Mouse (Mus musculus): Measurements from ENCODE around the gene Rasgef1b. TPM values are rescaled to one million over a fixed set of nuclear protein-coding genes. Genes with fewer than 3 reads are reported as not detected.

The Rasgef1b gene
- polyA plus RNA-seq (2015; fragmentation: Nextera tagmentation; extraction: Ambion mirVana), result 33.1 and 33.4 TPM in 2 replicates

DNA sequence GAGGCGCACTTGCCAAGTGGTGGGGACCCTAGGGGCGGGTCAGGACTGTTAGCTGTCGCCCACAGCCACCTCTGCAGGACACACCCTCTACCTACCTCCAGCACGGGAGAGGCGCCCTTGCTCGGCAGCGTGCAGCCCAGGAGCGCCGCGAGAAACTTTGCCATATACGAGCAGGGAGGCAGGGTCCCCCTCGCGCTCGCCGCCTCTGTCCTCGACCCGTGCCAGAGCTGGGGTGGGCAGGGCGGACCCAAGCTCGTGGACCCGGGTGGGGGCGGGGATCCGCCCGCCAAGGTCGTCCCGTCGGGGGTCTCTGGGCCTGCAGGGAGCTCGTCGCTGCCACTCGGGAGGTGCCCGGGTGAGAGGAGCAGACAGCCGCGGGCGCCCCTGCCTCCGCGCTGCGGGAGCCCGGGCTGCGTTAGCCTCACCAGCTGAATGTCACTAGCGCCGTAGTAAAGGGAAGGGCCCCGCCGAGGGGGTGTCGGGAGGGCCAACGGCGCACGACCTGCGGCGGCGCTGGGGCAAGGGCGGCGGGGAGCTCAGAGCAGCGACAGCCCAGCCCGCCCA lies at the start of gene Rasgef1b:
Gene Rasgef1b (minus strand): TSS at position 417 of the 564 bp plus-strand sequence.
- Histone ChIP-seq H3K36me3 (no peaks in the 10 kb centered on the region), H3K9me3 (replicated peaks) (no peaks in the 10 kb centered on the region), H3K27ac (peak within 1 kb of the TSS; percentile 76), H3K9ac (peak within 1 kb of the TSS; percentile 72), H3K4me1 (replicated peaks) (peaks cover 17% of the 10 kb centered on the region), H3K27me3 (0 out of 2 replicates have a peak, but pooled peaks cover 4% of the 10 kb centered on the region), H3K4me3 (peak within 1 kb of the TSS; percentile 84), H3K4me2 (peak within 1 kb of the TSS; percentile 97)
- peak; percentile 85 for ATAC-seq (replicated peaks; ENCODE audit: insufficient number of reproducible peaks, insufficient read depth, low FRiP score, low read depth)
- WGBS, result under 1% methylated on average over 52 of the region's 53 CpGs

DNA sequence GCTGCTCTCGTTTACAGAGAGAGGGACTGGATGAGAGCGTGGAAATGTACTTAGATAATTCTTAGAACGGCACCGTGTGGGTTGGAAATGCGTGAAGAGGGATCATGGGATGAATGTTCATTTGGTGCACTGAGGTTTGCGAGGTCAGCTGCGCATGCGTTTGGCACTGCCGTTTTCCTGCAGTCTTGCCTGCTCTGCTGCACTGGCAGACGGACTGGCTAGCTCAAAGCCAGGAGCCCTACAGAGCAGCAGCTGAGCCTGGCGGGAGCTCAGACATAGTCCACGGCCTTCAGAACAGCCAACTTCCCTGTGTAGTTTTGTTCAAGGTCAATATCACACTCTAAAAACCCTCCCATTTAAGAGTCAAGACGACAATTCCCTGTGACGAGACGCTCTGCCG lies 46.5 kb upstream of the Rasgef1b start:
- ATAC-seq (replicated peaks; ENCODE audit: insufficient number of reproducible peaks, insufficient read depth, low FRiP score, low read depth), result no peak
- Histone ChIP-seq H3K9me3 (replicated peaks) (no peaks in the 10 kb centered on the region), H3K27me3 (no peaks in the 10 kb centered on the region), H3K9ac (no peak overlapping the region), H3K36me3 (no peaks in the 10 kb centered on the region), H3K4me3 (no peak overlapping the region), H3K4me1 (replicated peaks) (no peaks in the 10 kb centered on the region), H3K27ac (no peak overlapping the region), H3K4me2 (no peak overlapping the region)
- 61% methylated on average over 16 of the region's 16 CpGs for WGBS

DNA sequence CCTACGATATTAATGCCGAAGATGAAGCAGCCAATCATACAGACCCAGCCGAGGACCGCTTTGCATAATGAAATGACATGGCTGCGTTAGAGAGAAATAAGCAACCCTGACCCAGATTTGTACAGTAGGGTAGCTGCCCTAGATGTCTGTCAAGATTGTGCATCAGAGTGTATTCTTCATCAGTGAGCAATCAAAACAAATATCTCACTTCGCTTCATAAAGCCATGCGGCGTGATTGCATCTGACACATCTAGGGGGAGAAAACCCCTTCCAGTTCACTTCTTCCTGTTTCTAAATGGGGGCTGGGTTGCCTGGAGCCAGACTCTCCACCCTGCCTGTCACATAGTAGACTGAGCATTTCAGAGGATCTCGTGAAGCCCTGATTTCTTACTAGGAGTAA lies 44.4 kb upstream of the Rasgef1b start:
- WGBS, result 76% methylated on average over 9 of the region's 9 CpGs
- Histone ChIP-seq H3K4me1 (replicated peaks) (no peaks in the 10 kb centered on the region), H3K4me2 (no peak overlapping the region), H3K9me3 (replicated peaks) (no peaks in the 10 kb centered on the region), H3K27ac (no peak overlapping the region), H3K36me3 (no peaks in the 10 kb centered on the region), H3K4me3 (no peak overlapping the region), H3K27me3 (no peaks in the 10 kb centered on the region), H3K9ac (no peak overlapping the region)
- no peak for ATAC-seq (replicated peaks; ENCODE audit: insufficient number of reproducible peaks, insufficient read depth, low FRiP score, low read depth)

DNA sequence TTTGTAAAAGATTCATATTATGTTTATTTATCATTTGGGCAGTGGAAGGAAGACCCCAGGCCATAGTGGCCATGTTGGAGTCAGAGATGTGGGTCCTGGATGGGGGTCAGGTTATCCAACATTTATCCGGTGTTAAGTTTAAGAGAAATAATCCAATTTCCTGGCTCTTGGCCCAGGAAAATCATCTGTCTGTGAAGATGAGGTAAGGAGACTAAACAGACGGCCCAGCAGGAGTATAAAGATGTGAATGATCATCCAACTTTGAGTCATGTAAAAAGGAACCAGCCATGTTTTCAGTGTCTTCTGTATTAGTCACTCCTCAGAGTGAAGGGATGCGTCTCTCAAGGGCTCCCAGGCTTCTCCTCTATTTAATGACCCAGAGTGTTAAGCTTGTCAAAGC lies 35.4 kb upstream of the Rasgef1b start:
- WGBS, result 72% methylated on average over 3 of the region's 3 CpGs
- no peak overlapping the region for H3K4me3 ChIP-seq
- ATAC-seq (replicated peaks; ENCODE audit: insufficient number of reproducible peaks, insufficient read depth, low FRiP score, low read depth), result no peak
- H3K9me3 ChIP-seq (replicated peaks), result no peaks in the 10 kb centered on the region
- H3K4me1 ChIP-seq (replicated peaks), result no peaks in the 10 kb centered on the region
- H3K36me3 ChIP-seq, result no peaks in the 10 kb centered on the region
- H3K9ac ChIP-seq, result no peak overlapping the region
- no peak overlapping the region for H3K27ac ChIP-seq
- H3K4me2 ChIP-seq, result no peak overlapping the region
- no peaks in the 10 kb centered on the region for H3K27me3 ChIP-seq

DNA sequence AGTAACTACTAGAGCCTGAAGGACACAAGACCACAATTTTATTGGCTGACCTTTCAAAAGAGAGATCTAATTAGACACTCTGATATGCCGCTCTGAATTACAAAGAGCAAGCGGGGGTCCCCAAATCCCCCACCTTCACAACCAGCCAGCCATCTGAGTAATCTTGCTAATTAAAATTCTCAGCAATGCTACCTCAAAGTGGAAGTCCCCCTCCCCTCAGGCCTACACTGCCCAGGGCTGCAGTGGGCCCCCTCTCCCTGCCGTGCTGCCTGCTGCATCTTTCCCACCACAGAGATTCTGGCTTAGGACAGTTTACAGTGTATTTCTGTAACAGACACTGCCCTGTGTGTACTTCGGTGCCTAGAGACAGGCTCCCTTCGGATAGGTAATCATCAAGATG lies 30.0 kb upstream of the Rasgef1b start:
- Histone ChIP-seq H3K9me3 (replicated peaks) (no peaks in the 10 kb centered on the region), H3K9ac (no peak overlapping the region), H3K4me3 (no peak overlapping the region), H3K27me3 (no peaks in the 10 kb centered on the region), H3K4me2 (no peak overlapping the region), H3K4me1 (replicated peaks) (no peaks in the 10 kb centered on the region), H3K27ac (no peak overlapping the region), H3K36me3 (no peaks in the 10 kb centered on the region)
- 71% methylated on average over 5 of the region's 5 CpGs for WGBS
- ATAC-seq (replicated peaks; ENCODE audit: insufficient number of reproducible peaks, insufficient read depth, low FRiP score, low read depth), result no peak

- no peaks in the 10 kb centered on the region for H3K36me3 ChIP-seq
- H3K27me3 ChIP-seq, result no peaks in the 10 kb centered on the region
- no peaks in the 10 kb centered on the region for H3K9me3 ChIP-seq (replicated peaks)
- no peaks in the 10 kb centered on the region for H3K4me1 ChIP-seq (replicated peaks)
- no peak overlapping the region for H3K4me2 ChIP-seq
- no peak overlapping the region for H3K27ac ChIP-seq
- ATAC-seq (replicated peaks; ENCODE audit: insufficient number of reproducible peaks, insufficient read depth, low FRiP score, low read depth), result no peak
- 74% methylated on average over 12 of the region's 12 CpGs for WGBS
- H3K9ac ChIP-seq, result no peak overlapping the region
- H3K4me3 ChIP-seq, result no peak overlapping the region
Observed at GRCm38 (mm10) chr5:99753843-99754242, 25.0 kb upstream of the Rasgef1b start.

DNA sequence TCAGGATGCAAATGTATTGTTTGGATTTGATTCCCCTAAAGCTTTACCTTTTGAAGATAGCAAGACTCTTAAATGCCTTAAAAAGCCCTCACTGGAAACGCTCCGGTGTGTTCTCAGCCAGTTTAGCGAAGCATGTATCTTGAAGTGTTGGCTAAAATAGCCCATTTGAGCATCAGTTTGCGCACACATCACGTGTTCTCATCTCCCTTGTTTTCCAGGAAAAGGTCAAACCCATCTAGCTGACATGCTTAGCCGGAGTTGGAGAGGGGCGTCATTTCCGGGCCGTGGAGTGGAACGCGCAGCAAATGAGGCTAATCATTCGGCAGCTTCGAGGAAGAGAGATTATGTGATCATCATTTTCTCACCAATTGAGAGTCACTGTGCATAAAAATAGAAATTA lies 24.5 kb upstream of the Rasgef1b start:
- H3K4me2 ChIP-seq, result no peak overlapping the region
- 64% methylated on average over 13 of the region's 13 CpGs for WGBS
- no peaks in the 10 kb centered on the region for H3K4me1 ChIP-seq (replicated peaks)

GRCm38 (mm10) chr5:99752670-99753231 lies 23.9 kb upstream of the Rasgef1b start:
- H3K9ac ChIP-seq, result no peak overlapping the region
- no peaks in the 10 kb centered on the region for H3K27me3 ChIP-seq
- no peak overlapping the region for H3K27ac ChIP-seq
- H3K4me1 ChIP-seq (replicated peaks), result no peaks in the 10 kb centered on the region
- 77% methylated on average over 5 of the region's 5 CpGs for whole genome bisulfite sequencing
- no peak for ATAC-seq (replicated peaks; ENCODE audit: insufficient number of reproducible peaks, insufficient read depth, low FRiP score, low read depth)
- H3K36me3 ChIP-seq, result no peaks in the 10 kb centered on the region
- H3K4me2 ChIP-seq, result no peak overlapping the region
- H3K4me3 ChIP-seq, result no peak overlapping the region
- no peaks in the 10 kb centered on the region for H3K9me3 ChIP-seq (replicated peaks)

More for the DNA sequence above, 24.5 kb upstream of the Rasgef1b start:
- Histone ChIP-seq H3K27me3 (no peaks in the 10 kb centered on the region), H3K9me3 (replicated peaks) (no peaks in the 10 kb centered on the region), H3K36me3 (no peaks in the 10 kb centered on the region), H3K9ac (no peak overlapping the region), H3K4me3 (no peak overlapping the region), H3K27ac (no peak overlapping the region)
- ATAC-seq (replicated peaks; ENCODE audit: insufficient number of reproducible peaks, insufficient read depth, low FRiP score, low read depth), result no peak

GRCm38 (mm10) chr5:99748417-99748816 lies 19.6 kb upstream of the Rasgef1b start:
- Histone ChIP-seq H3K4me2 (no peak overlapping the region), H3K9ac (no peak overlapping the region), H3K36me3 (no peaks in the 10 kb centered on the region), H3K27ac (no peak overlapping the region), H3K4me3 (no peak overlapping the region), H3K27me3 (no peaks in the 10 kb centered on the region), H3K9me3 (replicated peaks) (no peaks in the 10 kb centered on the region), H3K4me1 (replicated peaks) (no peaks in the 10 kb centered on the region)
- WGBS, result 80% methylated on average over 10 of the region's 10 CpGs
- ATAC-seq (replicated peaks; ENCODE audit: insufficient number of reproducible peaks, insufficient read depth, low FRiP score, low read depth), result no peak

- Histone ChIP-seq H3K9ac (no peak overlapping the region), H3K27ac (no peak overlapping the region), H3K4me2 (no peak overlapping the region), H3K4me1 (replicated peaks) (no peaks in the 10 kb centered on the region), H3K9me3 (replicated peaks) (no peaks in the 10 kb centered on the region), H3K36me3 (no peaks in the 10 kb centered on the region), H3K27me3 (no peaks in the 10 kb centered on the region), H3K4me3 (no peak overlapping the region)
- 58% methylated on average over 7 of the region's 7 CpGs for WGBS
- ATAC-seq (replicated peaks; ENCODE audit: insufficient number of reproducible peaks, insufficient read depth, low FRiP score, low read depth), result no peak
Observed at GRCm38 (mm10) chr5:99746087-99746486, 17.2 kb upstream of the Rasgef1b start.

GRCm38 (mm10) chr5:99742874-99743273 lies 14.0 kb upstream of the Rasgef1b start:
- Histone ChIP-seq H3K4me1 (replicated peaks) (no peaks in the 10 kb centered on the region), H3K9ac (no peak overlapping the region), H3K4me3 (no peak overlapping the region), H3K27me3 (no peaks in the 10 kb centered on the region), H3K36me3 (no peaks in the 10 kb centered on the region), H3K27ac (no peak overlapping the region), H3K9me3 (replicated peaks) (no peaks in the 10 kb centered on the region), H3K4me2 (no peak overlapping the region)
- WGBS, result 83% methylated on average over 7 of the region's 7 CpGs
- ATAC-seq (replicated peaks; ENCODE audit: insufficient number of reproducible peaks, insufficient read depth, low FRiP score, low read depth), result no peak

DNA sequence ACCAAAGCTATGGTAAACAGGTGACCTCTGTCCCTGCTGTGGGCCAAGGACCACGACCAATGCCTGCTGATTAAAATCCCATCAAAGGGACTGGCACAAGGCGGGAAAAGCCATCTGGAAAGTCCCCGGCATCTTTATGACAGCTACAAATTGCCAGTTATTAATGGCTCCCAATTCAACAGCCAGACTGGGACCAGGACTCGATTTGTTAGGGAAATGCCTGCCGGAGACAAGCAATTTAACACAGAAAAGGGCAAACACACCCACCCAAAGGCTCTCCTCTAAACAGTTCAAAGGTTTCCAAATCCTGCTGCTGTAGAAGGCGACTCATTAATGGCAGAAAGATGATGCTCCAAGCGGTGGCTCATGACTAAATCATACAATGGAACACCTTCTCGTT lies 13.2 kb upstream of the Rasgef1b start:
- H3K27me3 ChIP-seq, result no peaks in the 10 kb centered on the region
- 59% methylated on average over 8 of the region's 8 CpGs for WGBS
- H3K4me1 ChIP-seq (replicated peaks), result no peaks in the 10 kb centered on the region
- no peaks in the 10 kb centered on the region for H3K36me3 ChIP-seq
- no peak overlapping the region for H3K4me3 ChIP-seq
- H3K27ac ChIP-seq, result no peak overlapping the region
- H3K9ac ChIP-seq, result no peak overlapping the region
- no peaks in the 10 kb centered on the region for H3K9me3 ChIP-seq (replicated peaks)
- H3K4me2 ChIP-seq, result no peak overlapping the region
- ATAC-seq (replicated peaks; ENCODE audit: insufficient number of reproducible peaks, insufficient read depth, low FRiP score, low read depth), result no peak
